Mouse (Mus musculus) left cerebral cortex, adult 18-20 months (tissue): ENCODE data around the gene Tmem119. TPM values are rescaled to one million over a fixed set of nuclear protein-coding genes. Genes with fewer than 3 reads are reported as not detected.
A peak's percentile ranks its signal among the peaks of the same experiment; 100 is the strongest.
"Not testable (repeated sequence)": the region's sequence is repeated elsewhere in the genome, so short reads cannot be mapped to it uniquely, and the experiment has no call there.

Source experiments
- DNase-seq, 2 experiments: peaks; one replicate each; pipeline ENCODE4 v3.0.0; 2021 to 2022; ENCODE audit warnings: low spot score in 2 of 2, mixed read lengths in 1 of 2
- total RNA-seq, 2 experiments: library from RNA; stranded (reverse); gene quantifications; 2 replicates each; pipeline ENCODE4 v1.2.3; 2021

Tmem119 gene
- total RNA-seq, 2 experiments from 2014 or later = 23.5 to 25.2 TPM

DNA sequence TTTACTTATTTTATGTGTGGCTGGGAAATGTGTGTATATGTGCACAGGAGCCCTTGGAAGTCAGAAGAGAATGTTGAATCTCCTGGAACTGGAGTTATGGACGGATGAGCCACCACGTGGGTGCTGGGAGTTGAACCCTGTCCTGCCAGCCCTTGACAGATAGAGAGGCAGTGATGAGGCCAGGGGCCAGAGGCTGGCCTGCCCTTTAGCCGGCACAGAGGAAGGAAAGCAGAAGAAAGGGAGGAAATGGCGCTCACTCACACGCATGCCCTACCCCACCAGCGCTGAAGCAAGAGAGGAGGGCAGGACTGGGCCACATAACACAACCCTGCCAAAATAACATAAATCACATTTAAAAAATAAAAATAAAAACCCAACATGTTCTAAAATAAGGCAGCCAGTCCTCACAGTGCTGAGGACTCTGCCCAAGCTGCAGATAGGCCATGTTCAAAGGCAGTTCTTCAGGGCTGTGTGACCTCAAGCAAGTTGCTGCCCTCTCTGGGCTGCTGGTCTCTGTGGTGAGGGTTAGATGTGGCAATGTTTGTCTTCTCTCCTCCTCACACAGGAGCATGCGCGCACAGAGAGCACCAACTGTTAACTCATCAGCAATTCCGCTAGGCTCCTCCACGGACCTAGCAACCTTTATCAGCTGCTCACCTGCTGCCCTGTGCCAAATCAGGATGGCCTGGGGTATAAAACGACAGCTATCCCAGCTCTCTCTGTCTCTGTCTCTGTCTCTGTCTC lies 9.7 kb downstream of the Tmem119 start:
- no peak for DNase-seq

DNA sequence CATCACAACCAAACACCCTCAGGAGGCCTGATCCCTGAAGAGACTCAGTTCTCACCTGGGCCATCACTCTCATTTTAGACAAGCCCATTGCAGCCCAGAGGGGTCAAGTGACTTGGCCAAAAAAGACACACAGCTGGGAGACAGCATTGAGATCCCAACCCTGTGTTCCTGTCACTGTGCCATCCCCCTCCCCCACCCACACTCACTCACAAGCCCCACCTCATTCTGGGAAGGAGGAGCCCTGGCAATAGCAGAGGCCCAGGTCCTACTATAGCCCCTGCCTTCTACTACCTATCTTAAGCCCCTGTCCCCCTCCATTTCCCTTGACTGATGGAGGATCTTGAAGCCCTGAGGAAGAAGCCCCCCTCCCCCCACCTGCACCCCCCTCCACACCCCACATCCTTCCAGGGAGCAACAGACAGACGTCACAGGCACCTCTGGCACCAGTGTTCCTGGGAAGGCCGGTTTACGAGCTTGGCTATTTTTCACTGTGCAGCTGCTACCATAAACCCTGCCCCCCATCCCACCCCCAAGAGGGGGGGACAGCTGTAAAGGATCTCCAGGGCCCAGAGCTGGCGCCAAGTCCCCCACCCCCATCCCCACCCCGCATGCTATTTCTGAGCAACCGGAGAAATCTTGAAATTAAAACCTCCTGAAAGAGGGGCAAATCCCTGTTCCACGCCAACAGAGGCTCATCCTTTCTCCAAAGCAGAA lies 11.1 kb downstream of the Tmem119 start:
- DNase-seq = no peak

DNA sequence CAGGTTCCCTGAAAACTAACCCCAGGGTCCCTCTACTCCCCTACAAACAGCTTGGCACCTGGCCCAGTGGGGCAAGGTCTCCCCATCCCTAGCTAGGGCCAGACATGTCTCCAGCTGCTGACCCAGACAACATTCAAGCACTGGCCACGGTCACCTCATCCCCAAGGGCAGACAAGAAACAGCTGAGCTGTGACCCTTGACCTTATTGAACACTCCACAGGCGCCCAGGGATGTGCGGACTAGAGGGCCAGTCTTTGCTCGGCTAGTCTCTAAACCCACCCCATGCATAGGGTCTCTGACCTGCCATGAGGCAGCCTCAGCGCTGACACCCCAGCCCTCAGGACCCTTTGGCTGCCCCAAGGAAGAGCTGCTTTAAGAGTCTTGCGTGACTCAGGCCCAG lies 11.7 kb downstream of the Tmem119 start:
- DNase-seq = no peak

DNA sequence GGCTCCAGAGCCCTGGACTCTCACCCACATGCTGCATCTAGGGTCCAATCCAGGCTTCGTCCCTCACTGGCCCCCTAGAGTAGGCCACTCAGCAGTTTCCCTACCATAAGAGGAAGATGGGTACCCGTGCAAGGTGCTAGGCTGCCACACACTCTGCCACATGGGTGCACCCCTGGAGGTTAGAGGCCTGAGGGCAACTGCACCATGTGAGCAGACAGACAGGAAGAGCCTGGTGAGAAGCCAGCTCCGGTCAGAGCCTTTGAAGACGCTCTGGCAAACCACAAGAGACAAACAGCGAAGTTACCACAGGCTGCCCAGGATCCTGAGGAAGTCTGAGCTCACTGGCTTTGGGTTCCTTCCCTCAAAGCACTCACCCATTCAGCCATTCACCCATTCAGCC lies 13.3 kb downstream of the Tmem119 start:
- no peak for DNase-seq

DNA sequence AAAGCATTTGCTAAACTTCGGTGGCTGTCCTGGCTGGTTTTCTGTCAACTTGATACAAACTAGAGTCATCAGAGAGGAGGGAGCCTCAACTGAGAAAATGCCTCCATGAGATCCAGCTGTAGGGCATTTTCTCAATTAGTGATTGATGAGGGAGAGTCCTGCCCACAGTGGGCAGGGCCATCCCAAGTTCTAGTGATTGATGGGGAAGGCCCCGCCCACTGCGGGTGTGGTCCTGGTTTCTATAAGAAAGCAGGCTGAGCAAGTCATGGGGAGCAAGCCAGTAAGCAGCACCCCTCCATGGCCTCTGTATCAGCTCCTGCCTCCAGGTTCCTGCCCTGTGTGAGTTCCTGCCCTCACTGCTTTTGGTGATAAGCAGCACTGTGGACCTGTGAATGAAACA lies 16.2 kb downstream of the Tmem119 start:
- not testable (repeated sequence) for DNase-seq

DNA sequence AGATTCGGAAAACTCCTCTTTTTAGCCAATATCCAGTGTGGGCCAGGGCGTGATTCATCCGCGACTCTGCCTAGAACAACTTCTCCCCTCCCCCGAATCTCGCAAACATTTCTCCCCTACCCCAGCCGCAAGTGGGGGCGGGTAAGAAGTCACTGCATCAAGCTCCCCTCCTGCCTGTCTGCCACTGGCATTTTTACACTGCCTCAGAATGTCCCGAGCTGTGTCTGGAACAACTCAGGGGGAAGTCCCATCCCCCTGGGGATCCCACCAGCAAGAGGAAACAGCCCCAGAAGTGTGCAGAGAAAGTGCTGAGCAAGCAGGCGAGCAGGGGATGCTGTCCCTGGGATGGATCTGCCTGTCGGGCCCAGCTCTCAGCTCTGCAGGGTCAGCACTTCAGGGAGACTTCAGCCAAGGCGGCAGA lies 16.7 kb downstream of the Tmem119 start:
- DNase-seq = peak; percentile 32 to 57

DNA sequence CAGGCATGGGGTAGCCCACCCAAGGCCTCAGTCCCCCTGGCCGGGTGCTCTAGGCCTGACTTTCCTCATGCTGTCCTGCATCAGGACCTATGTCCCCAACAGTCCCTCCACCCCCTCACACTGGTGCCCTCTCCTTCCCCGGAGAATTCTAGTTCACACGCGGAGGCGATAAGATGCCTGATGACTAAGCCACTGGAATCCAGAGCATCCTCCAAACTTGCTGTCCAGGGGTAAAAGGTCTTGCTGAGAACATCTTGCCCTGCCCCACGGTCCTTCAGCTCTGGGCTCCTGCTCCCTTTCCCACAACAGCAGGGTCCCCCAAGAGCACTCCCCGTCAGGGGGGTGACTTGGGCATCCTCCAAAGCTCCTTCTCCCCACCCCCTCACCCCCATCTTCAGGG lies 17.7 kb downstream of the Tmem119 start:
- no peak for DNase-seq

DNA sequence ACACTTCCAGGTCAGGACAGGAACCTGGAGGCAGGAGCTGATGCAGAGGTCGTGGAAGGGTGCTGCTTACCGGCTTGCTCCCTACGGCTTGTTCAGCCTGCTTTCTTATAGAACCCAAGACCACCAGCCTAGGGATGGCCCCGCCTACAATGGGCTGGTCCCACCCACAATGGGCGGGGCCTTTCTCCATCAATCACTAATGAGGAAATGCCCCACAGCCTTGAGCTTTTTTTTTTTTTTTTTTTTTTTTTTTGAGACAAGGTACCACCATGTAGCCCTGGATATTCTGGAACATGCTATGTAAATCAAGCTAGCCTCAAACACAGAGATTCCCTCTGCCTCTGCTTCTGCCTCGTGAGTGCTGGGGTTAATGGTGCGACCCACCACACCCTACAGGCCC lies 18.4 kb downstream of the Tmem119 start:
- no peak for DNase-seq

DNA sequence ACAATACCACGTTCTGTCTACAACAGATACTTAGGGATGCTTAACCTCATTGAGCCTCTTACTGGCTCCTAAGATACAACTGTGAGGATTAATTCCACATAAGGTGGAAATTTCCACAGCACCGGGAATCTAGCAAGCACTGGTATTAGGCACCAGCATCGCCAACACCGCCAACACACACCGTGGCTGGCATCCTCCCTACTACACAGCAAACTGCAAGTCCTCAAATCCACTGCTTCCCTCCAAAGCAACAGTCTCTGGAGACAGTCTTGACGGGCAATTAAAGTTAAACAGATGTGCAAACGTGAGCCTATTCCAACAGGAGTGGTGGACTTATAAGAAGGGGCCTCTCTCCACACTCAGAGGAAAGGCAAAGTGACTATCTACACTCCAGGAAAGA lies 19.1 kb downstream of the Tmem119 start:
- DNase-seq = no peak

DNA sequence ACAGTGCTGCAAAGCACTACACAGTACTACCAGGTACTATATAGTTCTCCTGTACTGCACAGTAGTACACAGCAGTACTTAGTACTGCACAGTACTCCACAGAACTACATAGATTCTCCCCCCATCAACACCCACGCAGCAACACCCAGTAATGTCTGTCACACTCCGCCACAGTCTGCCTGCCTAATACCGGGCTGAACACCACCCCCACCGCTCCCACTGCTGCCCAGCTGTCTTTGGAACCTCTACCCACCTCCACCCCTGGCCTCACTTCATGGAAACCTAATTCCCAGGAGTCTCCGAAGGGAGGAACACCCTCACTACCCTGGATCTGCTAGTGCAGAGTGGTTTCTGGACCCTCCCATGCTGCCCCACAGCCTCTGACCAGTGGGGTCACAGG lies 19.6 kb downstream of the Tmem119 start:
- DNase-seq = no peak

DNA sequence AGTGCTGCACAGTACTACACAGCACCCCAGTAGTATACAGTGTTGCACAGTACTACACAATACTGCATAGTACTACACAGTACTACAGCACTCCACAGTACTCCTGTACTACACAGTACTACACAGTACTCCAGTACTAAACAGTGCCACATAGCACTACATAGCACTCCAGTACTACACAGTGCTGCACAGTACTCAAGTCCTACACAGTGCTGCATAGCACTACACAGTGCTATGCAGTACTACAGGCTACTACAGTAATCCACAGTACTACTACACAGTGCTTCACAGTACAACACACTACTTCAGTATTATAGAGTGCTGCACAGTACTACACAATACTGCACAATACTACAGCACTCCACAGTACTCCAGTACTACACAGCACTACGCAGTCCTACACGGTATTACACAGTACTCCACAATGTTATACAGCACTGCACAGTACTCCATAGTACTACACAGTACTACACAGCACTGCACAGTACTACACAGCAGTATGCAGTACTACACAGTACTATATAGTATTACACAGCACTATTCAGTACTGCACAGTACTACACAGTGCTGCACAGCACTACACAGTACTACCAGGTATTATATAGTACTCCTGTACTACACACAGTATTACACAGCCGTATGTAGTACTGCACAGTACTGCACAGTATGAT lies 20.1 kb downstream of the Tmem119 start:
- DNase-seq = no peak

DNA sequence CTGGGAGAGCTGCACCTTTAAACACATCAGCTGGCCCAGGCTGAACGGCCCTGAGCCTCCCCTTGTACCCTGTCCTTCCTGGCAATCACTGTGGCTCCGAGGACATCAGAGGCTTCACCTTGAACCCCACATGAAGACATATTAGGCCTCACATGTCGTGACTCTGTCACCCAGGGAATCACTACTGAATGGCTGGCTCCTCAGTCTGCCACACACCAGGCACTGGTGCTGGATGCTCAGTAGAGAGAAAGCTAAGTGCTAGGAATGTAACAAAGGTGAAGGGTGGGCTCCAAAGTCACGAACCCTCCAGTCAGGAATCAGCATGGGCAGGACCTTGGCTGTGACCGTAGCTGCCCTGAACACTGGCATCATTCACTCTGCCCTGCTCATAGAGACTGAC lies 20.7 kb downstream of the Tmem119 start:
- DNase-seq = no peak

DNA sequence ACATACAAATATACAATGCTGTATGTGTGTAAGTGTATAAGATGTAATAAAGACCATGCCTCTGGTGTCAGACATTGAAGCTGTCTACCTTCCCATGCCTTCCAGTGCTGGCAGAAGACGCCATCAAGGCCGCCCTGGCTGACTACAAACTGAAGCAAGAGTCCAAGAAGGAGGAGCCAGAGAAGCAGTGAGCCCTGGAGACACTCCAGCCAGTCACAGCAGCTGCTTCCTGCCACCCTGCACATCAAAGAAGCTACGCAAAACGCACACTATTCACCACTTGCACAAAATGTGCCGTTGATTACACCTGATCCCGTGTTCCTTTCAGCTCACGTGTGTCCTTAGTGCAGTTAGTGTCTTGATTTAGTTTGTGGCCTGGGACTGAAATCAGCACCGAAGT lies 22.6 kb downstream of the Tmem119 start:
- not testable (repeated sequence) for DNase-seq

DNA sequence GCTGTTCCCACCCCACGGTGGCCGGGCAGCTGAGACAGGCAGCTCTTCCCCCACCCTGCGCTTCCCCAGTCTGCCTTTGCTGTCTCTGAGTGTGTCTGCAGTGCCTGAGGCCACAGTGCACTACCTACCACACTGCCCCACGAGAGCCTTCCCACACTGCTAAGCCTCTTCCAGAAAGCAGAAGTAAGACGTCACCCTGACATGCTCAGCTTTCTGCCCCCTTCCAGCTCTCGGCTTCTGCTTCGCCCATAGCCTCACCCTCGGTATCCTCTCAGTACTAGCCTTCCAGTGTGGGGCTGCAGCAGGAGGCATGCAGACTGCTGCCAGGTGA lies 23.5 kb downstream of the Tmem119 start:
- DNase-seq = no peak

DNA sequence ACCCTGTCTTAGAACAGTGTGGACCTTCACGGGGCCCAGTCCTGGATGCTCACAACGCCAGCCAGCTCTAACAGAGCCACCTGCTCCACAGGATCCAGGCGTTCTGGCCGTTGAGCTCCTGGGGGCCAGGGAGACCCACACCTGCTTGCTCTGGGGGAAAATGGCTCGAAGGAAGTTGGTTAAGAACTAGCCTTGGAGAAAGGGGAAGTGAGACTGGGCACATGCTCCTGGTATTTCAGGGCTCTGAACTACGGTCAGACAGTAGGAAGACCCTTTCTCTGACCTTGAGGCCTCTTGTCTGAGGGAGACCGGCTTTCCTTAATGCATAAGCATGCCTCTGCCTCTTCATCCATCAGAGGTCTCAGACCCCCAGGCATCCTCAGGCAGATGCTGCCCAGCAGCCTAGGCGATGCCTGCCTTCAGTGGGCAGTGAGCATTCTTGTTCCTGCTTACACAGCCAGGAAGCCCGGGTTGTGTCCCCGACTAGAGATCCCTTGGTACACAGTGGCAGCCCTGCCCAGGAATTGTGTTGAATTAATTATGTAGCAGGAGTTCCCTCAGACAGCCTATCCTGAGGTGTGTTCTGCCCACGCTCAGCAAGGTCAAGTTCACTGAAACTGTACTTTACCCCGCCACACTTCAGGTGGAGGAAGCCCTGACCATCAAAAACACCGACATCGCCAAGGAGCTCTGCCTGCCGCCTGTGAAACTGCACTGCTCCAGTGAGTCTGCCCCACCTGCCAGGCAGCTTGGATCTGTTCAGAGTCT lies 24.0 kb downstream of the Tmem119 start:
- DNase-seq = no peak

DNA sequence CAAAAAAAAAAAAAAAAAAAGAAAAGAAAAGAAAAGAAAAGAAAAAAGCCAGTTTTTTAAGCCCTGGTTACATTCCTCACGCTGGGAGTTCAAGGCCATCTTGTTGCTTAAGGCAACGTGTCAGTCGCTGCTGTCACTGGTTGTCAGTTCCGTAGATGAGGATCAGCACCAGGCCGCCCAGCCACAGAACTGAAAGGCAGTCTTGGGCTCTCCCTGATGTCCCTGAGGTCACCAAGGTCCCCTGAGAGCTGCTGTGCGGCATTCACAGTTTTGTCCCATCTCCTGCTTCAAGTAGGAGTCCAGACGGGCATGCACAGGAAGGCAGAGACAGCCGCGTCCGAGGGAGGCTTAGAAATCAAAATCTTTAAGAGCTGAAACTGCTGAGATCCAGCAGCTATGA lies 24.7 kb downstream of the Tmem119 start:
- DNase-seq = no peak

DNA sequence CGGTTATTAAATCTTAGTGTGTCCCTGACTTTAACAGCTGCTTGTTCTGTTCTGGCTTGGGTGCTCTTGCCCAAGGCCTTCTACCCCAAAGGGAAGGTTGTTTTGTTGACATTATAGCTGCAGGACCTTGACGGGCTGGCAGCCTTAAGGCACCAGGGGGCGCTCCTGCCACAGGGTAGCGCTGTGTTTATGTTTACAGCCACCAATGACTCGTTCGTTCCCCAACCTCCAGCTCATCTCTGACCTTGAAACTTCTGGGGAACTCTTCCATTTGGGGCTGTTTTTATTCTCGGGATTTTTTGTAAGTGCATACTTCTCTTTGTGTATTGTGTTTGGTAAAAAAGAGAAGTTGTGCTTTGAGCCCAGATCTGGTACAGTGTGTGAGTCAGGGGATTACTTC lies 26.7 kb downstream of the Tmem119 start:
- DNase-seq = peak; percentile 77 to 87

DNA sequence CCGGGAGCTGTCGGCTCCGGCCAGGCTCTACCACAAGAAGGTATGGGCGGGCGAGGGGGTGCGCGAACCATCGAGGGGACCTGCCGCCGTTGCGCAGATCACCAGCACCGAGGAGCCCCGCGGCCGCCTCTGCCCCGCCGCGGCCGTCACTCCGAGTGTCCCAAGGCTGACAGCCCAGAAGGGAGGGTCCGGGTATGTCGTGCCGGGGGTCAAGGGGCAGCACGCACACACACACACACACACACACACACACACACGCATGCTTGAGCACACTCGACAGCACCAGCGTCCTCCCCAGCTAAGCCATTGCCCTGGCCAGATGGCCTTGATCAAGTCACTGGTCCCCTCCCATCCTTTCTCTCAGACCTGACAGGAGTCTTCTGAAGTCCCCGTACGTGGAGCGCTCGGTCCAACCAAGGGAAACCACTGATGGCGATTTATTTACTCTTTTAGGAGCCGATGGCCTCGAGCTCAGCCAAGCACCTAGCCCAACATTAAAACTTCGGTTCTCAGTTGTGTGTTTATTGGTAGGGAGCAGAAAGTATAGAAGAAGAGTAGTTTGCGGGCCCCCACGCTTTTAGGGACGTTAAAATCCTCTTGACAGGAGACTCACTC lies 27.3 kb downstream of the Tmem119 start:
- DNase-seq = no peak

DNA sequence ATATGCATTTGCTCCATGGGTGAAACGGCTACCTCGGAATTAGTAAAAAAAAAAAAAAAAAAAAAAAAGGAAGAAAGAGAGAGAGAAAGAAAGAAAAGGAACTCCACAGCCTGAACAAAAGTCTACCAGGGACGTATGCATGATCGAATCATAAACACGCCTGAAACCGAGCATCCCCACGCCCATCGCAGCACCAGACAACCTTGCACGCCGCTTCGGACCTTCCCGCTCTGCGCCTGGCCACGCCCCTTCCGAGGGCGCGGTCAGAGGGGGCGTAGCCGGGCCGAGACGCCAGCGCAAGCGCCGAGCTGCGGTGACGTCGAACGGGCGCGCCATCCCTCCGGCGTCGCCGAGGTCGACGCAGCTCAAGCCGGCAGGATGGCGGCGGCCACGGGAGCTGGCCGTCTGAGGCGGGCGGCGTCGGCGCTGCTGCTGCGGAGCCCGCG lies 27.8 kb downstream of the Tmem119 start, which contains the start of the genes Sart3 and Iscu:
Gene Sart3, minus strand, starts transcription at position 61 of the 446 bp plus-strand sequence.
Gene Iscu, plus strand, starts transcription at position 299 of the 446 bp plus-strand sequence.
- DNase-seq = peak; percentile 94 to 96

DNA sequence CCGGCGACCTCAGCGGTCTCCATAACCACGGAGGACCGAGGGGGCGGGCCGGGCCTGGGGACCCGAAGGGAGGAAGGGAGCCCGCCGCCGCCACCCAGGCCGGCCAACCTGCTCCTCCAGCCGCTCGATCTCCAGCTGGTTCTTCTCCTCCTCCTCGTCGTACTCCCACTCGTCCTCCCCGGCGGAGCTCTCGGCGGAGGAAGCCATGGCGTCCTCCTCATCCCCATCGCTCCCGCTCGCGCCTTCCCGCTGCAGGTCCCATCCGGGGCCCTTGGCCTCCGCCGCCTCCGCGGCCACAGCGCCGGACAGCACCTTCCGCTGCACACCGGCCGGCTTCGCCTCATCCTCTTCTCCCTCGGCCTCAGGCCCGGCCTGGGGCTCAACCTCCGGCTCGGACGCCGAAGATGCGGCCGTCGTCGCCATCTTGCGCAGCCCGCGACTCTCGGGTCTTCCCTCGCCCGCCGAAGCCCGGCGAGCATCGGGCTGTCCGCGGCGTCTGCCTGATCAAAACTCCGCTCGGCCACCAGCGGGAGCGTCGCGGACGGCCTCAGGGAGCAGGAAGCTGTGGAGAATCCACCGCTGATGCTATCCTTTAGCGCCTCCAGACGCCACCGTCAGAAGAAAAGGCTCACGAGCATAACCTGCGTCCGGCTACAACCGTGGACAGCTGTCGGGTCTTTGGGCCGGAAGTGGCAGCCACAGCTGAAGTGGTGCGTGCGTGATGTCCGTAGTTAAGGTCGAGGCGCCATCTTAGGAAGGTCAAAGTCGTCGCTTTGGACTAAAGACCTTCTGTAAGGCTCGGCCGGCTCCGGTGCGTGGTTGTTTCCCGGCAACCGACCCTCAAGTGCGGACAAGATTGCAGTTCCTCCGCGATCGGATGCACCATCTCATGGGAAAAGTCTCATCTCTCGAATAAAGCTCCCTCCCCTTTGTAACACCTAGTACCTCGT lies 28.8 kb downstream of the Tmem119 start:
- peak; percentile 81 to 85 for DNase-seq
